Mouse (Mus musculus) embryo, embryonic 11.5 days (tissue): Measurements from ENCODE around the gene Gm45799.

Source experiments
- DNase-seq: peaks from one replicate; pipeline ENCODE4 v3.0.0-alpha.2; 2012; ENCODE audit warnings: low read depth, low spot score

Gene Gm45799

GRCm38 (mm10) chr7:105640894-105641255 lies 523 bp downstream of the Gm45799 start:
- DNase-seq = no peak

GRCm38 (mm10) chr7:105641936-105642335 lies 1.6 kb downstream of the Gm45799 start:
- DNase-seq = no peak

GRCm38 (mm10) chr7:105650639-105651435 lies 10.5 kb downstream of the Gm45799 start, which contains the start of gene Dnhd1:
Dnhd1 (plus strand) TSS chr7:105650827.
- peak; percentile 66 for DNase-seq

GRCm38 (mm10) chr7:105685541-105686197 lies 45.3 kb downstream of the Gm45799 start:
- no peak for DNase-seq

- no peak for DNase-seq
Observed at GRCm38 (mm10) chr7:105690875-105691274, 50.5 kb downstream of the Gm45799 start.

- DNase-seq = no peak
Observed at GRCm38 (mm10) chr7:105703184-105703583, 62.8 kb downstream of the Gm45799 start.

GRCm38 (mm10) chr7:105703816-105704215 lies 63.5 kb downstream of the Gm45799 start:
- no peak for DNase-seq

GRCm38 (mm10) chr7:105708733-105709132 lies 68.4 kb downstream of the Gm45799 start:
- DNase-seq = no peak

GRCm38 (mm10) chr7:105715366-105715765 lies 75.0 kb downstream of the Gm45799 start:
- DNase-seq = no peak

GRCm38 (mm10) chr7:105721916-105722315 lies 81.6 kb downstream of the Gm45799 start:
- DNase-seq = no peak

- DNase-seq = peak; percentile 49
Observed at GRCm38 (mm10) chr7:105726144-105726979, 86.0 kb downstream of the Gm45799 start.

- DNase-seq = no peak
Observed at GRCm38 (mm10) chr7:105726980-105727325, 86.6 kb downstream of the Gm45799 start.

- DNase-seq = no peak
Observed at GRCm38 (mm10) chr7:105728701-105729428, 88.5 kb downstream of the Gm45799 start.

- no peak for DNase-seq
Observed at GRCm38 (mm10) chr7:105733836-105734235, 93.5 kb downstream of the Gm45799 start.
